Mouse (Mus musculus) CH12.LX (cell line): Measurements from ENCODE around the gene Gm42421. TPM values are rescaled to one million over a fixed set of nuclear protein-coding genes. Genes with fewer than 3 reads are reported as not detected.

Source experiments
- DNase-seq: peaks from one replicate; pipeline ENCODE4 v3.0.0-alpha.2; 2013; ENCODE audit errors: extremely low read depth
- H3K27ac ChIP-seq: 2 replicates; pipeline ENCODE4 v1.5.1; 2012; ENCODE audit warnings: low read depth, mild to moderate bottlenecking, control low read depth, moderate library complexity; ENCODE audit not compliant: insufficient read depth
- H3K27me3 ChIP-seq: replicated peaks from 2 replicates; pipeline ENCODE3; 2012; ENCODE audit warnings: inconsistent platforms
- H3K36me3 ChIP-seq, 2 experiments: replicated peaks in 1 of 2; 2 replicates each; pipeline versions ENCODE3 to v1.6.1; 2012; ENCODE audit warnings: inconsistent platforms in 1 of 2, low read length in 1 of 2, mild to moderate bottlenecking in 1 of 2, mixed read lengths in 1 of 2, moderate library complexity in 1 of 2; ENCODE audit not compliant: control insufficient read depth in 1 of 2, insufficient read depth in 1 of 2
- H3K4me1 ChIP-seq, 2 experiments: 2 replicates each; pipeline ENCODE4 v1.6.1; 2012; ENCODE audit warnings: inconsistent platforms in 1 of 2, moderate library complexity in 1 of 2; ENCODE audit not compliant: insufficient read depth in 2 of 2, control insufficient read depth in 1 of 2
- H3K4me2 ChIP-seq: 2 replicates; pipeline ENCODE4 v1.6.1; 2012; ENCODE audit warnings: low read depth, mild to moderate bottlenecking, control low read depth; ENCODE audit not compliant: poor library complexity, insufficient read depth, severe bottlenecking
- H3K4me3 ChIP-seq, 3 experiments: fragments of 150-350 bp in 1 of 3; sonication (generic) in 1 of 3; replicated peaks in 1 of 3; 2 replicates each; pipeline versions ENCODE3 to v1.5.1; 2011 to 2012; ENCODE audit warnings: low read depth in 2 of 3, low read length in 2 of 3, mild to moderate bottlenecking in 2 of 3, moderate library complexity in 2 of 3, control low read depth in 1 of 3, improper control_type of control experiment in 1 of 3, inconsistent platforms in 1 of 3, mixed read lengths in 1 of 3; ENCODE audit not compliant: poor library complexity in 1 of 3
- H3K79me2 ChIP-seq: replicated peaks from 2 replicates; pipeline ENCODE4 v1.6.1; 2012; ENCODE audit warnings: mild to moderate bottlenecking, moderate library complexity; ENCODE audit not compliant: control insufficient read depth, poor library complexity, insufficient read depth, severe bottlenecking; ENCODE audit errors: extremely low read depth
- H3K9ac ChIP-seq: 2 replicates; pipeline ENCODE4 v1.6.1; 2012; ENCODE audit warnings: low read depth, mild to moderate bottlenecking, control low read depth, moderate library complexity; ENCODE audit not compliant: insufficient read depth
- H3K9me3 ChIP-seq: replicated peaks from 2 replicates; pipeline ENCODE3; 2012; ENCODE audit warnings: low read length, inconsistent platforms, mixed read lengths
- BHLHE40 ChIP-seq: IDR thresholded peaks from 2 replicates; pipeline ENCODE4 v1.6.1; 2011; ENCODE audit warnings: mild to moderate bottlenecking, low read depth, low read length, improper control_type of control experiment
- CHD1 ChIP-seq: IDR thresholded peaks from 2 replicates; pipeline ENCODE4 v1.6.1; 2012; ENCODE audit warnings: low read depth, low read length, improper control_type of control experiment, inconsistent platforms
- CHD2 ChIP-seq: IDR thresholded peaks from 2 replicates; pipeline ENCODE4 v1.6.1; 2011; ENCODE audit warnings: low read length, improper control_type of control experiment
- E2F4 ChIP-seq: IDR thresholded peaks from 2 replicates; pipeline ENCODE4 v1.6.1; 2011; ENCODE audit warnings: low read depth, low read length, improper control_type of control experiment; ENCODE audit not compliant: insufficient replicate concordance
- EP300 ChIP-seq: IDR thresholded peaks from 2 replicates; pipeline ENCODE4 v1.6.1; 2011; ENCODE audit warnings: low read length, improper control_type of control experiment
- ETS1 ChIP-seq: conservative IDR thresholded peaks from 2 replicates; pipeline ENCODE4 v1.6.1; 2012; ENCODE audit warnings: low read depth, mild to moderate bottlenecking, inconsistent platforms, low read length, improper control_type of control experiment, moderate library complexity
- HCFC1 ChIP-seq: IDR thresholded peaks from 2 replicates; pipeline ENCODE4 v1.6.1; 2012; ENCODE audit warnings: low read depth, mild to moderate bottlenecking, inconsistent platforms, low read length, improper control_type of control experiment
- KAT2A ChIP-seq: IDR thresholded peaks from 2 replicates; pipeline ENCODE4 v1.6.1; 2012; ENCODE audit warnings: low read length, improper control_type of control experiment, inconsistent platforms; ENCODE audit not compliant: insufficient replicate concordance
- MAFK ChIP-seq: IDR thresholded peaks from 2 replicates; pipeline ENCODE4 v1.6.1; 2011; ENCODE audit warnings: low read length, improper control_type of control experiment; ENCODE audit not compliant: insufficient replicate concordance
- MAX ChIP-seq: IDR thresholded peaks from 2 replicates; pipeline ENCODE4 v1.6.1; 2011; ENCODE audit warnings: low read length, improper control_type of control experiment
- MEF2A ChIP-seq: IDR thresholded peaks from 2 replicates; pipeline ENCODE4 v1.6.1; 2014; ENCODE audit warnings: low read depth, mild to moderate bottlenecking, inconsistent platforms, low read length, improper control_type of control experiment, borderline replicate concordance
- MXI1 ChIP-seq: IDR thresholded peaks from 2 replicates; pipeline ENCODE4 v1.6.1; 2011; ENCODE audit warnings: mild to moderate bottlenecking, low read depth, low read length, improper control_type of control experiment
- NELFE ChIP-seq: IDR thresholded peaks from 2 replicates; pipeline ENCODE4 v1.6.1; 2011; ENCODE audit warnings: low read depth, low read length, improper control_type of control experiment
- NRF1 ChIP-seq: IDR thresholded peaks from 2 replicates; pipeline ENCODE4 v1.6.1; 2014; ENCODE audit warnings: low read depth, mild to moderate bottlenecking, inconsistent platforms, low read length, improper control_type of control experiment, moderate library complexity
- PAX5 ChIP-seq: IDR thresholded peaks from 2 replicates; pipeline ENCODE4 v1.6.1; 2012; ENCODE audit warnings: low read length, inconsistent platforms, mixed read lengths
- RAD21 ChIP-seq: IDR thresholded peaks from 2 replicates; pipeline ENCODE4 v1.6.1; 2011; ENCODE audit warnings: low read depth, mild to moderate bottlenecking, low read length, improper control_type of control experiment, moderate library complexity
- RCOR1 ChIP-seq: conservative IDR thresholded peaks from 2 replicates; pipeline ENCODE4 v1.6.1; 2012; ENCODE audit warnings: low read depth, mild to moderate bottlenecking, inconsistent platforms, low read length, improper control_type of control experiment
- SIN3A ChIP-seq: IDR thresholded peaks from 2 replicates; pipeline ENCODE4 v1.6.1; 2012; ENCODE audit warnings: low read length, improper control_type of control experiment, inconsistent platforms
- SMC3 ChIP-seq: IDR thresholded peaks from 2 replicates; pipeline ENCODE4 v1.6.1; 2011; ENCODE audit warnings: low read depth, low read length, improper control_type of control experiment
- TCF12 ChIP-seq: IDR thresholded peaks from 2 replicates; pipeline ENCODE4 v1.6.1; 2014; ENCODE audit warnings: low read depth, mild to moderate bottlenecking, inconsistent platforms, low read length, improper control_type of control experiment
- USF1 ChIP-seq: IDR thresholded peaks from 2 replicates; pipeline ENCODE4 v1.6.1; 2014; ENCODE audit warnings: low read depth, mild to moderate bottlenecking, inconsistent platforms, low read length, improper control_type of control experiment
- ZKSCAN1 ChIP-seq: IDR thresholded peaks from 2 replicates; pipeline ENCODE4 v1.6.1; 2012; ENCODE audit warnings: low read depth, inconsistent platforms, low read length, improper control_type of control experiment, borderline replicate concordance
- ZMIZ1 ChIP-seq: IDR thresholded peaks from 2 replicates; pipeline ENCODE4 v1.6.1; 2012; ENCODE audit warnings: low read depth, mild to moderate bottlenecking, inconsistent platforms, low read length, improper control_type of control experiment
- dilution Hi-C: fragments of 300-500 bp; cut with MboI; formaldehyde crosslinking; loops from 2 replicates; pipeline ENCODE4 v1.14.3; 2020; ENCODE audit warnings: low sequenced_read_pairs; ENCODE audit not compliant: extremely low pct_unique_long_range_greater_than_20kb, extremely low pct_ligation_motif_present
- in situ Hi-C: fragments of 300-500 bp; cut with MboI; formaldehyde crosslinking; loops from 3 replicates; pipeline ENCODE4 v1.14.3; 2019; ENCODE audit warnings: low sequenced_read_pairs, low pct_ligation_motif_present, low pct_unique_long_range_greater_than_20kb, mixed read lengths
- polyA plus RNA-seq: library from polyadenylated mRNA; unstranded; fragments of >175 nt; gene quantifications from 2 replicates; pipeline ENCODE4 v1.2.1, GENCODE M21; 2012; ENCODE audit warnings: low read depth; ENCODE audit not compliant: insufficient read length
- total RNA-seq, 2 experiments: library from RNA; depleted of rRNA; stranded (reverse); fragments of 300-350 nt in 1 of 2; fragments of >200 nt in 1 of 2; gene quantifications; 2 replicates each; pipeline ENCODE4 v1.2.3; 2012 to 2014

Gene Gm42421
- total RNA-seq (2012; rRNA removed) (1.0 TPM in 1 of 2 replicates, not detected in the other), total RNA-seq (2014; rRNA removed) (0.59 TPM in 1 of 2 replicates, not detected in the other), polyA plus RNA-seq (1.3 and 1.4 TPM in 2 replicates)

DNA sequence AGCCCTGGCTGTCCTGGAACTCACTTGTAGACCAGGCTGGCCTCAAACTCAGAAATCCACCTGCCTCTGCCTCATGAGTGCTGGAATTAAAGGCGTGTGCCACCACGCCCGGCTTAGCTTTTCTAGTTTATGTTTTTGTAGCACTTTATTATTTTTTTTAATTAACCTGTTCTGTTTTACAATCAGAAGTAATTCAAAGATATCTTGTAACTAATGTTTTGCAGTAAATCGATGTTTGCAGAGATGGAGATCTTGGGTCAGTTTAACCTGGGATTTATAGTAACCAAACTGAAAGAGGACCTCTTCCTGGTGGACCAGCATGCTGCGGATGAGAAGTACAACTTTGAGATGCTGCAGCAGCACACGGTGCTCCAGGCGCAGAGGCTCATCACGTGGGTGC, at the start of gene Gm42421:
Gene Gm42421, plus strand, starts transcription at position 301 of the 400 bp plus-strand sequence.
- no peak for TF ChIP-seq E2F4
- no peak for TF ChIP-seq NRF1
- no peak for TF ChIP-seq SIN3A
- TF ChIP-seq MAX, result no peak
- no peak for TF ChIP-seq PAX5
- no peak for TF ChIP-seq HCFC1
- TF ChIP-seq MEF2A, result no peak
- TF ChIP-seq CHD2, result no peak
- no peak for TF ChIP-seq ZMIZ1
- TF ChIP-seq CHD1, result no peak
- no peak for TF ChIP-seq EP300
- TF ChIP-seq KAT2A, result no peak
- TF ChIP-seq BHLHE40, result no peak
- no peak for TF ChIP-seq RCOR1
- Histone ChIP-seq H3K9ac (no peak within 1 kb of the TSS), H3K27me3 (no peaks in the 10 kb centered on the region), H3K9me3 (no peaks in the 10 kb centered on the region), H3K4me3 (no peak within 1 kb of the TSS), H3K27ac (no peak within 1 kb of the TSS), H3K79me2 (no peaks in the 10 kb centered on the region; the same call in 1 of the 2 replicates), H3K36me3 (peaks cover 79 to 93% of the 10 kb centered on the region in 2 experiments), H3K4me1 (no peaks in the 10 kb centered on the region), H3K4me2 (no peak within 1 kb of the TSS)
- DNase-seq, result no peak
- in situ Hi-C loops (no loop called here), dilution Hi-C loops (no loop called here)

DNA sequence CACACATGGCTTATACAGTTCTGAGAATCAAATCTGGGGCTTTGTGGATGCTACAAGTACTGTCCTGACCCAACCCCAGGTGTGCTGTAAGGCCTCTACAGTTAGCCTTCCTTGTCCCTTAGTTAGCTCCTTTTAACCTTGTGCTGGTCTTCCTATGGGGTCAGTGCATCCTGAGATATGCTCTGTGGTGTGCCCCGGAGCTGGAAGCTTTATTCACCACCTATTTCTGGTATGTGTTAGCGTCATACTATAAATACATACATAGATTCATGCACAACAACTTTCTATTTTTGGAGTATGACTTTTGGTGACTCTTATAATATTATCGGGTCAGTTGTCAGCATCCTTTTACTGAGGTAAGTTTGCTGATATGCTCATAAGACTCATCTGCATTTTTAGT, 42.7 kb upstream of the Gm42421 start:
- H3K4me3 ChIP-seq, result no peak overlapping the region
- no peaks in the 10 kb centered on the region for H3K27me3 ChIP-seq
- no peaks in the 10 kb centered on the region for H3K4me1 ChIP-seq
- DNase-seq, result no peak
- H3K27ac ChIP-seq, result no peak overlapping the region
- no peak overlapping the region for H3K9ac ChIP-seq
- in situ Hi-C loops, result no loop called here
- H3K36me3 ChIP-seq, result peaks cover 66 to 95% of the 10 kb centered on the region in 2 experiments
- TF ChIP-seq ZKSCAN1, result no peak
- TF ChIP-seq KAT2A, result no peak
- TF ChIP-seq SMC3, result no peak
- no peak for TF ChIP-seq SIN3A
- no peak for TF ChIP-seq MAX
- TF ChIP-seq MAFK, result no peak
- TF ChIP-seq USF1, result no peak
- no peak for TF ChIP-seq NELFE
- no peak for TF ChIP-seq BHLHE40
- TF ChIP-seq MXI1, result no peak
- no peak for TF ChIP-seq TCF12
- no peak for TF ChIP-seq ETS1
- no peak for TF ChIP-seq E2F4
- no peak for TF ChIP-seq HCFC1
- no peak for TF ChIP-seq CHD1
- TF ChIP-seq PAX5, result no peak
- no peak for TF ChIP-seq EP300
- no peak for TF ChIP-seq RAD21
- TF ChIP-seq RCOR1, result no peak
- TF ChIP-seq, all 38 proteins: peak for 0
- Histone ChIP-seq H3K4me2 (no peak overlapping the region), H3K79me2 (no peaks in the 10 kb centered on the region), H3K9me3 (peaks cover 12% of the 10 kb centered on the region)
- dilution Hi-C loops, result no loop called here
